ENCODE assay signal across 20 mouse cellular contexts in the genomic region with DNA sequence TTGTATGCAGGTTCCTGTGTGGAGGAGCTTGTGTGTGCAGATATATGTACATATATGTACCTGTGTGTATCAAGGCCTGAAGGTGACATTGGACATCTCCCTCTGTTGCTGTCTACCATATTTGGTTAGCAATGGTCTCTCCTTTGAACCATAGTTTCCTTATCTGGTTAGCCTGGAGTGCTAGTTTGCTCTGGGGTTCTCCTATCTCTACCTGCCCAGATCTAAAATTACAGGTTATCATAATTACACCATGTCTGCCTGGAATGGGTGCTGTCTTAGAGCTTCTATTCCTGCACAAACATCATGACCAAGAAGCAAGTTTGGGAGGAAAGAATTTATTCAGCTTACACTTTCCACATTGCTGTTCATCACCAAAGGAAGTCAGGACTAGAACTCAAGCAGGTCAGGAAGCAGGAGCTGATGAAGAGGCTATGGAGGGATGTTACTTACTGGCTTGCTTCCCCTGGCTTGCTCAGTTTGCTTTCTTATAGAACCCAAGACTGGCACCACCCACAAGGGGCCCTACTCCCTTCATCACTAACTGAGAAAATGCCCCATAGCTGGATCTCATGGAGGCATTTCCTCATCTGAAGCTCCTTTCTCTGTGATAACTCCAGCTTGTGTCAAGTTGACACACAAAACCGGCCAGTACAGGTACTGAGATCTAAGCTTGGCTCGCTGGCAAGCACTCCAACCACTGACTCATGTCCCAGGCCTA. TPM values are rescaled to one million over a fixed set of nuclear protein-coding genes. Genes with fewer than 3 reads are reported as not detected.
DNase-seq lines count a peak whose midpoint lies in the region; ATAC-seq and TF ChIP-seq lines count a peak whose summit lies in the region.
"Not testable (repeated sequence)": the region's sequence is repeated elsewhere in the genome, so short reads cannot be mapped to it uniquely, and the experiment has no call there.
"Had no signal": no experiment of that assay in that cellular context is flagged by ENCODE, and none has a peak within 500 bp of the region (broad histone marks: within the 10 kb centered on the region; RNA-seq: fewer than 3 reads in every experiment).

No protein-coding gene starts in this region.

- not testable (repeated sequence) for H3K4me2 ChIP-seq in heart, embryonic 12.5 days
- H3K4me2 ChIP-seq in liver, embryonic 14.5 days (ENCODE audit: low read depth), result peak overlapping the region; percentile 56

- not testable (repeated sequence) for H3K9ac ChIP-seq in heart, embryonic 12.5 days
- H3K9ac ChIP-seq in liver, embryonic 14.5 days (replicated peaks), result peak overlapping the region; percentile 59

- peaks cover 48% of the 10 kb centered on the region for H3K4me1 ChIP-seq in erythroblast, embryonic 14.5 days (ENCODE audit: control insufficient read depth)
- H3K4me1 ChIP-seq in heart, embryonic 12.5 days (replicated peaks), result peaks cover 23% of the 10 kb centered on the region
- peaks cover 36% of the 10 kb centered on the region in 2 experiments for H3K4me1 ChIP-seq in liver, embryonic 14.5 days (replicated peaks; ENCODE audit: control insufficient read depth in 2 of 2, insufficient read depth in 2 of 2, low read length in 1 of 2)

- H3K36me3 ChIP-seq in erythroblast, embryonic 14.5 days (ENCODE audit: control insufficient read depth); heart, embryonic 12.5 days; liver, embryonic 14.5 days (replicated peaks; ENCODE audit: control insufficient read depth, insufficient read depth, low read depth): not testable (repeated sequence)

- not testable (repeated sequence) for H3K27me3 ChIP-seq in erythroblast, embryonic 14.5 days (ENCODE audit: control insufficient read depth); heart, embryonic 12.5 days (replicated peaks); liver, embryonic 14.5 days (ENCODE audit: control insufficient read depth, insufficient read depth, low read length)

- 89% methylated on average over 2 of the region's 2 CpGs for WGBS in heart, embryonic 12.5 days
- 28% methylated on average over 2 of the region's 2 CpGs for WGBS in liver, embryonic 14.5 days (ENCODE audit: insufficient replicate concordance)

- H3K9me3 ChIP-seq in erythroblast, embryonic 14.5 days (ENCODE audit: control insufficient read depth, low read length); heart, embryonic 12.5 days (replicated peaks); liver, embryonic 14.5 days (ENCODE audit: control insufficient read depth, low read length): not testable (repeated sequence)

- peak; percentile 93 for TF ChIP-seq EP300 in liver, embryonic 14.5 days (IDR thresholded peaks at IDR 0.05; ENCODE audit: low read depth)

- ATAC-seq in heart, embryonic 12.5 days (ENCODE audit: insufficient number of reproducible peaks, low FRiP score), result peak; percentile 53
- ATAC-seq in liver, embryonic 14.5 days (ENCODE audit: insufficient read depth), result peak; percentile 97
- ATAC-seq in megakaryocyte progenitor cell, adult 5-6 weeks (replicated peaks; ENCODE audit: poor library complexity), result peak; percentile 84

- not testable (repeated sequence) for H3K27ac ChIP-seq in heart, embryonic 12.5 days (ENCODE audit: poor library complexity, severe bottlenecking)
- peak overlapping the region; percentile 91 for H3K27ac ChIP-seq in liver, embryonic 14.5 days

- peak overlapping the region; percentile 57 for H3K4me3 ChIP-seq in erythroblast, embryonic 14.5 days (replicated peaks)
- H3K4me3 ChIP-seq in heart, embryonic 12.5 days, result not testable (repeated sequence)
- H3K4me3 ChIP-seq in liver, embryonic 14.5 days (ENCODE audit: insufficient read depth in 1 of 2, low read depth in 2 of 2, low read length in 2 of 2), result peak overlapping the region; percentile 23 to 26; a peak in 3 of 4 replicates

- not testable (repeated sequence) for TF ChIP-seq CTCF in liver, embryonic 14.5 days (IDR thresholded peaks at IDR 0.05; ENCODE audit: low read depth)

- DNase-seq in c-Kit-positive CD71-positive TER-119-negative erythroid progenitor cells, embryonic 14.5 days (ENCODE audit: low read depth), result peak; percentile 44
- DNase-seq in liver, result peak; percentile 47
- peak; percentile 57 to 74 (median 66) for DNase-seq in liver, embryonic 14.5 days (ENCODE audit: low read depth in 3 of 3, low spot score in 3 of 3)
- peak; percentile 17 for DNase-seq in testis, postnatal 10 days (ENCODE audit: low spot score)

RNA-seq across cellular contexts. Expression of a gene that starts 58.0 kb away (rescaled TPM):
- not detected in 2 replicates for polyA plus RNA-seq in erythroblast, embryonic 14.5 days (2012)
- polyA plus RNA-seq in heart, embryonic 12.5 days (2016; fragmentation: Nextera tagmentation; extraction: Ambion mirVana), result not detected in 2 replicates
- not detected in 2 replicates for polyA plus RNA-seq in liver, embryonic 14.5 days (2012; rRNA removed)
- not detected in 2 replicates for polyA plus RNA-seq in liver, embryonic 14.5 days (2014; fragmentation: Nextera tagmentation; extraction: Ambion mirVana)
- not detected in 2 replicates for total RNA-seq in megakaryocyte progenitor cell, adult 5-6 weeks (2015)
- total RNA-seq in megakaryocyte progenitor cell, adult 5-6 weeks (2017), result not detected in 2 replicates
- total RNA-seq: adrenal gland, adult 2 months; adrenal gland, postnatal 25 days; CH12.LX; gastrocnemius, adult 8-10 months; gastrocnemius, postnatal 36 days; heart, adult 18-20 months; heart, postnatal 36 days had no signal
- polyA plus RNA-seq: adrenal gland, adult 2 months; forebrain, embryonic 11.5 days; forebrain, embryonic 15.5 days; heart, embryonic 11.5 days; heart, postnatal 0 days; hindbrain, embryonic 11.5 days; hindbrain, embryonic 15.5 days had no signal
